Mouse (Mus musculus) myocyte (in vitro differentiated cells): ENCODE data around the gene Itpripl2. TPM values are rescaled to one million over a fixed set of nuclear protein-coding genes. Genes with fewer than 3 reads are reported as not detected.

Experiments used
- H3K27me3 ChIP-seq: one replicate; pipeline ENCODE4 v1.6.1; 2011; ENCODE audit not compliant: control insufficient read depth, insufficient read depth, insufficient read length
- H3K36me3 ChIP-seq: one replicate; pipeline ENCODE4 v1.6.1; 2011; ENCODE audit not compliant: control insufficient read depth, insufficient read depth
- H3K4me2 ChIP-seq: one replicate; pipeline ENCODE4 v1.6.1; 2011; ENCODE audit warnings: low read depth, control low read depth
- H3K4me3 ChIP-seq: one replicate; pipeline ENCODE4 v1.5.1; 2011; ENCODE audit warnings: mild to moderate bottlenecking, control low read depth, moderate library complexity
- H3K79me2 ChIP-seq: one replicate; pipeline ENCODE4 v1.6.1; 2011; ENCODE audit not compliant: control insufficient read depth, insufficient read depth
- H3ac ChIP-seq: one replicate; pipeline ENCODE4 v1.6.1; 2011; ENCODE audit not compliant: control insufficient read depth, insufficient read length
- CEBPB ChIP-seq: IDR thresholded peaks from 2 replicates; pipeline ENCODE4 v1.6.1; 2011; ENCODE audit warnings: mild to moderate bottlenecking, moderate library complexity; ENCODE audit not compliant: poor library complexity, insufficient read depth, severe bottlenecking
- E2F4 ChIP-seq: IDR thresholded peaks from one replicate; pipeline ENCODE4 v1.6.1; 2011; ENCODE audit warnings: mild to moderate bottlenecking, control low read depth, moderate library complexity; ENCODE audit not compliant: insufficient read depth
- MAX ChIP-seq: IDR thresholded peaks from one replicate; pipeline ENCODE4 v1.6.1; 2011; ENCODE audit warnings: low read depth, mild to moderate bottlenecking, control low read depth
- MYOD1 ChIP-seq, 3 experiments: IDR thresholded peaks; one replicate each; pipeline ENCODE4 v1.6.1; 2011; ENCODE audit warnings: control low read depth in 2 of 3, low read depth in 2 of 3, mild to moderate bottlenecking in 2 of 3, moderate library complexity in 1 of 3; ENCODE audit not compliant: insufficient read length in 2 of 3, control insufficient read depth in 1 of 3
- MYOG ChIP-seq, 3 experiments: IDR thresholded peaks; one replicate each; pipeline ENCODE4 v1.6.1; 2011; ENCODE audit warnings: control low read depth in 2 of 3, low read depth in 2 of 3, mild to moderate bottlenecking in 2 of 3; ENCODE audit not compliant: insufficient read length in 2 of 3, control insufficient read depth in 1 of 3, insufficient read depth in 1 of 3
- POLR2A ChIP-seq: IDR thresholded peaks from one replicate; pipeline ENCODE4 v1.6.1; 2011; ENCODE audit warnings: low read depth, mild to moderate bottlenecking, control low read depth, moderate library complexity; ENCODE audit not compliant: insufficient read length
- POLR2AphosphoS2 ChIP-seq: IDR thresholded peaks from one replicate; pipeline ENCODE4 v1.6.1; 2011; ENCODE audit warnings: low read depth, control low read depth; ENCODE audit not compliant: insufficient read length
- REST ChIP-seq: IDR thresholded peaks from one replicate; pipeline ENCODE4 v1.6.1; 2011; ENCODE audit warnings: mild to moderate bottlenecking, control low read depth, moderate library complexity; ENCODE audit not compliant: insufficient read depth, insufficient read length
- SRF ChIP-seq: IDR thresholded peaks from one replicate; pipeline ENCODE4 v1.6.1; 2011; ENCODE audit warnings: low read depth; ENCODE audit not compliant: control insufficient read depth, insufficient read length
- TCF12 ChIP-seq: IDR thresholded peaks from one replicate; pipeline ENCODE4 v1.6.1; 2011; ENCODE audit warnings: mild to moderate bottlenecking, control low read depth; ENCODE audit not compliant: poor library complexity, insufficient read depth, severe bottlenecking
- TCF3 ChIP-seq: IDR thresholded peaks from one replicate; pipeline ENCODE4 v1.6.1; 2011; ENCODE audit warnings: low read depth, control low read depth; ENCODE audit not compliant: insufficient read length
- USF1 ChIP-seq: IDR thresholded peaks from one replicate; pipeline ENCODE4 v1.6.1; 2011; ENCODE audit warnings: low read depth, mild to moderate bottlenecking, control low read depth, moderate library complexity
- polyA plus RNA-seq: library from polyadenylated mRNA; unstranded; fragments of >200 nt; fragmentation: generic; extraction: Trizol; gene quantifications from one replicate; pipeline ENCODE4 v1.2.1, GENCODE M21; 2012; ENCODE audit warnings: missing spikeins

Itpripl2 gene
- polyA plus RNA-seq, 1 experiment, result 10.7 TPM

- Histone ChIP-seq H3K79me2 (peaks cover 57% of the 10 kb centered on the region), H3K27me3 (no peaks in the 10 kb centered on the region), H3K4me3 (peak overlapping the region; percentile 39), H3K4me2 (peak overlapping the region; percentile 85), H3K36me3 (no peaks in the 10 kb centered on the region), H3ac (no peak overlapping the region)
- no peak for TF ChIP-seq E2F4
- TF ChIP-seq CEBPB, result no peak
- TF ChIP-seq TCF3, result no peak
- no peak for TF ChIP-seq MYOG (IDR thresholded peaks at IDR 0.05; ENCODE audit: control insufficient read depth in 1 of 3, insufficient read depth in 1 of 3, insufficient read length in 2 of 3, low read depth in 2 of 3)
- TF ChIP-seq MAX, result no peak
- no peak for TF ChIP-seq REST
- TF ChIP-seq MYOD1 (IDR thresholded peaks at IDR 0.05; ENCODE audit: control insufficient read depth in 1 of 3, insufficient read length in 2 of 3, low read depth in 2 of 3), result no peak
- no peak for TF ChIP-seq SRF
- TF ChIP-seq POLR2A, result no peak
- no peak for TF ChIP-seq USF1
- TF ChIP-seq POLR2AphosphoS2, result no peak
- TF ChIP-seq TCF12, result no peak
Measured at GRCm38 (mm10) chr7:118488060-118488664, 3.6 kb downstream of the Itpripl2 start.

GRCm38 (mm10) chr7:118486917-118487316, 4.9 kb downstream of the Itpripl2 start:
- Histone ChIP-seq H3K36me3 (no peaks in the 10 kb centered on the region), H3K79me2 (peaks cover 57% of the 10 kb centered on the region), H3K4me3 (no peak overlapping the region), H3K4me2 (peak overlapping the region; percentile 82), H3K27me3 (no peaks in the 10 kb centered on the region), H3ac (no peak overlapping the region)
- TF ChIP-seq POLR2A (no peak), TCF3 (no peak), SRF (no peak), E2F4 (no peak), REST (no peak), MAX (no peak), CEBPB (no peak), TCF12 (no peak), POLR2AphosphoS2 (no peak), USF1 (no peak), MYOD1 (IDR thresholded peaks at IDR 0.05; ENCODE audit: control insufficient read depth in 1 of 3, insufficient read length in 2 of 3, low read depth in 2 of 3) (no peak), MYOG (IDR thresholded peaks at IDR 0.05; ENCODE audit: control insufficient read depth in 1 of 3, insufficient read depth in 1 of 3, insufficient read length in 2 of 3, low read depth in 2 of 3) (no peak)

GRCm38 (mm10) chr7:118483996-118484395, 7.8 kb downstream of the Itpripl2 start:
- Histone ChIP-seq H3K36me3 (no peaks in the 10 kb centered on the region), H3K79me2 (peaks cover 35% of the 10 kb centered on the region), H3K4me3 (no peak overlapping the region), H3K27me3 (no peaks in the 10 kb centered on the region), H3ac (no peak overlapping the region), H3K4me2 (no peak overlapping the region)
- TF ChIP-seq POLR2AphosphoS2 (peak; percentile 57), E2F4 (no peak), MYOG (IDR thresholded peaks at IDR 0.05; ENCODE audit: control insufficient read depth in 1 of 3, insufficient read depth in 1 of 3, insufficient read length in 2 of 3, low read depth in 2 of 3) (no peak), MYOD1 (IDR thresholded peaks at IDR 0.05; ENCODE audit: control insufficient read depth in 1 of 3, insufficient read length in 2 of 3, low read depth in 2 of 3) (peak in 1 of 3 experiments; percentile 18)

- no peak overlapping the region for H3K4me3 ChIP-seq
- TF ChIP-seq E2F4 (no peak), TCF3 (no peak), POLR2AphosphoS2 (no peak), MAX (no peak), MYOD1 (IDR thresholded peaks at IDR 0.05; ENCODE audit: control insufficient read depth in 1 of 3, insufficient read length in 2 of 3, low read depth in 2 of 3) (no peak), MYOG (IDR thresholded peaks at IDR 0.05; ENCODE audit: control insufficient read depth in 1 of 3, insufficient read depth in 1 of 3, insufficient read length in 2 of 3, low read depth in 2 of 3) (no peak), TCF12 (no peak), CEBPB (no peak), USF1 (no peak), POLR2A (no peak), REST (no peak), SRF (no peak)
- no peak overlapping the region for H3ac ChIP-seq
- H3K79me2 ChIP-seq, result peaks cover 15% of the 10 kb centered on the region
- peak overlapping the region; percentile 73 for H3K4me2 ChIP-seq
- H3K27me3 ChIP-seq, result no peaks in the 10 kb centered on the region
- no peaks in the 10 kb centered on the region for H3K36me3 ChIP-seq
Measured at GRCm38 (mm10) chr7:118482001-118482400, 9.8 kb downstream of the Itpripl2 start.
